Mouse (Mus musculus) lung, postnatal 0 days (tissue): Measurements from ENCODE around the gene Mfsd4b2.

ENCODE experiments used
- CTCF ChIP-seq: IDR thresholded peaks from 2 replicates; pipeline ENCODE4 v1.5.1; 2016; ENCODE audit warnings: antibody characterized with exemption, mild to moderate bottlenecking
- EP300 ChIP-seq: IDR thresholded peaks from 2 replicates; pipeline ENCODE4 v1.6.1; 2016; ENCODE audit warnings: antibody characterized with exemption, mild to moderate bottlenecking, control low read depth

GRCm38 (mm10) chr10:39926616-39927139 lies at the start of gene Mfsd4b2:
- TF ChIP-seq CTCF, result peak; percentile 35; the same call in 1 of the 2 replicates
- no peak for TF ChIP-seq EP300
